Mouse (Mus musculus): ENCODE data around the gene St8sia1. TPM values are rescaled to one million over a fixed set of nuclear protein-coding genes. Genes with fewer than 3 reads are reported as not detected.

The St8sia1 gene
- polyA plus RNA-seq, 1 experiment from 2014 or later: 1.6 TPM

DNA sequence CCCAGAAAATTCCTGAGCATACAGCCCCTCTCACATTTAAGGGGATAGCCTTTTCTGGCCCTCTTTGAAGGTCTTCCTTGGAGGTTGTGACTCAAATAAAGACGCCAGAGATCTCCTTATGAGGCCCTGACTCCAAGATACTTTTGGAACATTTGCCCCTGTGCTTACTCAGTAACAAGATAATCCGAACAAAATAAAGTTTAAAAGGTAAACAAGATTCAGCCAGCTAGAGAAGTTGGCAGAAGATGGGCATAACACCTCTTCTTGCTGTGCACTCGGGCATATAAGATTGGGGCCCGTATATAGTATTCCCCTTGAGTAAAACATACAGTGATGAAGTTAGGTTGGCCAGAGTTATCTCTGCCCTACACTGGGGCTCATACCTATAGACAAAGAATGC lies 104.3 kb downstream of the St8sia1 start:
- 93% methylated on average over 4 of the region's 4 CpGs for WGBS
- no peak overlapping the region for H3K4me3 ChIP-seq
- no peak overlapping the region for H3K27ac ChIP-seq (replicated peaks)
- peaks cover 20% of the 10 kb centered on the region for H3K4me1 ChIP-seq
- H3K36me3 ChIP-seq (replicated peaks): no peaks in the 10 kb centered on the region
- no peaks in the 10 kb centered on the region for H3K27me3 ChIP-seq (replicated peaks; ENCODE audit: low read depth, poor library complexity, severe bottlenecking)
- no peaks in the 10 kb centered on the region for H3K9me3 ChIP-seq
- DNase-seq (ENCODE audit: low spot score): no peak

DNA sequence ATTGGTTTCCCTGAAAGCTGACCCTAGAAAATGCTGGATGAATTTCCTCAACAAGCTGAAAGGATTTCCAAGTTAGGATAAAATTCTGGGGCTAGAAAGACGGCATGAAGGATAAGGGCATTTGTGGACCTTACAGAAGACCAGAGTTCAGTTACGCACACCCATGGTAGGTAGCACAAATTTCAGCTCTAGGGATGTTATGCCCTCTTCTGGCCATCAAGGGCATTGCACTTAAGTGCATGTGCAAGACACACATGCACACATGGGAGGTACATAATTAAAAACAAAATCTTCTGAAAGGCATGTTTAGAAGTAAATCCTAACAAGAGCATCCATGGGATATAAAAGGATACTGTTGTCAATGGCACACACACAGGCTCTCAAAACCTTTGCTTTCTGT lies 105.3 kb downstream of the St8sia1 start:
- Histone ChIP-seq H3K9me3 (no peaks in the 10 kb centered on the region), H3K4me3 (no peak overlapping the region), H3K27me3 (replicated peaks; ENCODE audit: low read depth, poor library complexity, severe bottlenecking) (no peaks in the 10 kb centered on the region), H3K36me3 (replicated peaks) (no peaks in the 10 kb centered on the region), H3K4me1 (peaks cover 20% of the 10 kb centered on the region), H3K27ac (replicated peaks) (no peak overlapping the region)
- WGBS: 88% methylated on average over 2 of the region's 2 CpGs
- no peak for DNase-seq (ENCODE audit: low spot score)

DNA sequence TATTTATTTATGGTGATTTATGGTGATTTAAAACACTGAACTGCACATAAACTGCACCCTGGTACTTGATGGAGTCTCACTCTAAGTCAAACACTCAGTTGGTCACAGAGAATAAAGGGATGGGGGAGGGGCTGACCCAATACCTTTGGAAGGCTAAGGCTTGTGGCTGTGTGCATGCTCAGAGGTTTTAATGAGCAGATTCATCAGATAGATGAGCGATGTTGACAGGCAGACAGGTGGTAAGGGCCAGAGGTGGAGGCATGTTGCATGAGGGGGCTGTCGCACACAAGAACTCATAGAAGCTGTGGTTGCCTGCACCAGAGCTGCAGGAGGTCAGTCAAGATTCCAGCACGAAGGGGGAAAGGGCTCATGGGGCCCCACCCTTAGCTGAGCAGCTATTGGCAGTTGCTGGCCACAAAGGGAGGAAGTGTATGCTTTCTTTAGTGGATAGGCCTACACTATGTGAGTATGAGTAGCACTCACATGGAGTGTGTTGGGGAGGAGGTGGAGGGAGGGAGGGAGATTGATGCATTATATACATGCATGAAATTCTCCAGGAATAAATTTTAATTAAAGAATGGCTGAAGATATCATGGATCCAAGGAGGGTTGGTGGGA lies 107.9 kb downstream of the St8sia1 start:
- no peaks in the 10 kb centered on the region for H3K27me3 ChIP-seq (replicated peaks; ENCODE audit: low read depth, poor library complexity, severe bottlenecking)
- no peaks in the 10 kb centered on the region for H3K9me3 ChIP-seq
- no peak overlapping the region for H3K4me3 ChIP-seq
- peaks cover 20% of the 10 kb centered on the region for H3K4me1 ChIP-seq
- no peak overlapping the region for H3K27ac ChIP-seq (replicated peaks)
- 74% methylated on average over 3 of the region's 3 CpGs for WGBS
- no peak for DNase-seq (ENCODE audit: low spot score)
- no peaks in the 10 kb centered on the region for H3K36me3 ChIP-seq (replicated peaks)

DNA sequence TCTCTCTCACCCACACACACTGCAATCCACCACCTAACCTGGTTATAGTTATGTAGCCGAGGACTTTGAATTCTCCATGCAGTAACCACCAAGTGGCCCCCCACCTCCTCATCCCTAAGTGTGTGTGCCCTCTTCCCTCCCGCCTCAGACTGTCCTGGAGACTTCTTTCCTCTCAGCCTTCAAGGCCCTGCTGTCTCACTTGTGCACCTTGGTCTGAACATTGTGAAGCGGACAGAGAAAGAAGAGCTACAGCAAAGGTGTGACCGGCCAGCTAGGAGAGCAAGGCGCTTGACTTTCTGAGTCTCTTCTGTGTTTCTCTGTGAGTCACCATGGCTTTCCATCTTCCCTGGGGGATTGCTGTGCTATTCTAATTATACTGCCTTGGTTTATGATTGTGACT lies 108.5 kb downstream of the St8sia1 start:
- Histone ChIP-seq H3K4me3 (no peak overlapping the region), H3K36me3 (replicated peaks) (no peaks in the 10 kb centered on the region), H3K27ac (replicated peaks) (no peak overlapping the region), H3K9me3 (no peaks in the 10 kb centered on the region), H3K4me1 (peaks cover 20% of the 10 kb centered on the region), H3K27me3 (replicated peaks; ENCODE audit: low read depth, poor library complexity, severe bottlenecking) (no peaks in the 10 kb centered on the region)
- 88% methylated on average over 5 of the region's 5 CpGs for WGBS
- DNase-seq (ENCODE audit: low spot score): no peak

DNA sequence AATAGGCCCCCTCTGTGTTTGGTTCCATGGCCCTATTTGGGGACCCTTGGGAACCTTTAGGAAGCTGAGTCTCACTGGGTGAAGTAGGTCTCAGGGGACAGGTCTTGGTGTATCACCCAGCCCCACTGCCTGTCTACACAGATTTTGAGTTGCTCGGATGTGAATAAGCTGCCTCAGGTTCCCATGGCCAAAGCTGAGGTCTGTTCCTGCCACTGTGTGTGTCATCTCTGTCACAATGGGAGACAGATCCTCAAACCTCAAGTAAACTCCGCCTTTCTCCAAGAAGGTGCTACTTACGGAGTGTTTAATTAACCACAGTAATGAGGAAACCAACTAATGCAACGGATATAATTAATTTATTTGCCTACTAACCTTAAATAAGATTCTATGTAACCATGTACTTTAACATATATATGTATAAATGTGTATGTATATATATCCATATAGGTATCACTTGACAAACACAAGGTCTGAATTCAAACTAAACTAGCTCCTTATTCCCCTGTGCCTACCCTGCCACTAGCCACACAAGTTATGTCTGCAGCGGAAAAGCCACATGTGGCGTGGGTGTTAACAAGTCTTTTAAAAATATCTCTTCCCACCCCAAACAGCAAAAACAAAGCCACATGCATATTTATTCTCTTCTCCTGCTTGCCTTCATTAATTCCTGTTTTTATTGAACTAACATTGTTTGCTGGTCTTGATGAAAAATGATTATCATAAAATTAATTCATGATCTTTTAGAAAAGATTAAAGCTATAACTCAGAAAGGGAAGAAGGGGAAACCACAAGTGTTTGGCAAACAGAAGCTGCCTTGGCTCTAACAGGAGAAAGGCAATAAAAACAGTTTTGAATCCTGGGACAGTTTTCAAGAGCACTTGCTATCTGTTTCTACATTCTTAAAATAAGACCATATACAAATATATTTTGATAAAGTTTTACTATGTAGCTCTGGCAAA lies 111.6 kb downstream of the St8sia1 start:
- Histone ChIP-seq H3K36me3 (replicated peaks) (no peaks in the 10 kb centered on the region), H3K9me3 (no peaks in the 10 kb centered on the region), H3K4me3 (no peak overlapping the region), H3K27me3 (replicated peaks; ENCODE audit: low read depth, poor library complexity, severe bottlenecking) (no peaks in the 10 kb centered on the region), H3K4me1 (peaks cover 14% of the 10 kb centered on the region), H3K27ac (replicated peaks) (no peak overlapping the region)
- no peak for DNase-seq (ENCODE audit: low spot score)
- 87% methylated on average over 6 of the region's 6 CpGs for WGBS

DNA sequence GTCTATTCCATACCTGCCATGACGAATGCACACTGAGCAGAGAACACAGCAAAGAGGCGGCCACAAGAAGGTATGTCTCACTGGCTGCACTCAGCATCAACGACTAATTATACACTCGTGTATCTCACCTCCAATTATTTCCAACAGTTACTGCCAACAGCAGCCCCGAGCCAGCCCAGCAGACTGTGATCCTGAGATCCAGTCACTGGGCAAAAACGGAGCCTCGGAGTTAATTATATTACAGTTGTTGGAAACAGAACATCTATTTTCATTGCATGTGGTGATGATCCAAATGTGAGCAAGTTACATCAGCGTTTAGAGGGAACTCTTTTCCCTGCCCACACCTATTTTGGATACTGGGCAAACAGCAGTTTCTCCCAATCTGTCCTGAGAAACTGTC lies 113.8 kb downstream of the St8sia1 start:
- no peak overlapping the region for H3K27ac ChIP-seq (replicated peaks)
- no peak for DNase-seq (ENCODE audit: low spot score)
- H3K4me1 ChIP-seq: no peaks in the 10 kb centered on the region
- H3K36me3 ChIP-seq (replicated peaks): no peaks in the 10 kb centered on the region
- H3K9me3 ChIP-seq: no peaks in the 10 kb centered on the region
- H3K4me3 ChIP-seq: no peak overlapping the region
- no peaks in the 10 kb centered on the region for H3K27me3 ChIP-seq (replicated peaks; ENCODE audit: low read depth, poor library complexity, severe bottlenecking)
- WGBS: 88% methylated on average over 8 of the region's 8 CpGs

DNA sequence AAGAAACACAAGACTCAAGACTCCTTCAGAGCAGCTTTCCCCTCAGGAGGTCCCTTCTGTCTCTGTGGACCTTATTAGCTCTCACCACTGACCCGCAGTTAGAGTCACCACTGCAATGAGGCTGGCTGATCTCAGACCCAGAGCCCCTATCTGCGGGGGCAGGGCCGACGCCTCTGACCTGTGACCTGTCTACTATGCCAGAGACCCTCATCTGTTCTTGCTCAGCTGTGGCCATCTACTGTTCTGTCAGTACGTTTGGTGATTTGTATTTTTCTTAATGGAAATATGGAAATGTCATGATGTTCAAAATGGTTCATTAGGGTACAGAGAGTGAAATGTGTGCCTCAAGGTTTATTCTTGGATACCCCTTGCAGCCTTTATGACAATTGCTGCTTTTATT lies 114.9 kb downstream of the St8sia1 start:
- Histone ChIP-seq H3K36me3 (replicated peaks) (no peaks in the 10 kb centered on the region), H3K9me3 (no peaks in the 10 kb centered on the region), H3K27me3 (replicated peaks; ENCODE audit: low read depth, poor library complexity, severe bottlenecking) (no peaks in the 10 kb centered on the region), H3K4me3 (no peak overlapping the region), H3K4me1 (no peaks in the 10 kb centered on the region), H3K27ac (replicated peaks) (no peak overlapping the region)
- 51% methylated on average over 5 of the region's 5 CpGs for WGBS
- DNase-seq (ENCODE audit: low spot score): no peak

DNA sequence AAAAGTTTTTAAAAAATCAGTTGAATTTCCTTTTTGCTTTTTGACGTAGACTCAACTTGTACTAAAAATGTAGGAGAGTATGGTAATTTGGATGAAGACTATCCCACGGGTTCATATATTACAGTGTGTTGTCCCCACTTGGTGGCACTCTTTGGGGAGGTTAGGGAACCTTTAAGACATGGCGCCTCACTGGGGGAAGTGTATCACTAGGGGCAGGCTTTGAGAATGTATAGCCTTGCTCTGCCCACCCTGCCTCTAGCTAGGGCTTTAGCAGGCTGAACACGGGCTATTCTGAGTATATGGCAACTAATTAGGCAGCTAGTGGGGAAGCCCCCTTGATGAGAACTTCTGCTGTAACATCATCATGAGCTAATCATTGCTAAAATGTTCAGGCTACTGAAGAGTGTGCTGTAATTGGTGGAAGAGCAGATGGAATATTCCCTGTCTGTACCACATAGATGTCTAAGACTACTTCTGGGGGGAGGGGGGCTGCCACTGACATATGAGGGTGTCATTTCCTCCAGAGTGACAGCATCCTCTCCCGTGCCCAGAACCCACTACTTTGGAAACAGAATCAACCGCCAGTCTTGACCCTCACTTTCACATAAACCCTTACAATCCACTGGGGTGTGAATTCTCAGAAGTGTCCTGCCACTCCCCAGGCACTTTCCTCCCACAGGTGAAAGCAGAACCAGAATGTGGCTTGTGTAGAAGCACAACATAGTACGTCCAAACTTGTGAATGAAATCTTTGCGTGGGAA lies 116.2 kb downstream of the St8sia1 start:
- H3K27me3 ChIP-seq (replicated peaks; ENCODE audit: low read depth, poor library complexity, severe bottlenecking): no peaks in the 10 kb centered on the region
- no peaks in the 10 kb centered on the region for H3K9me3 ChIP-seq
- no peaks in the 10 kb centered on the region for H3K4me1 ChIP-seq
- no peak for DNase-seq (ENCODE audit: low spot score)
- no peak overlapping the region for H3K27ac ChIP-seq (replicated peaks)
- H3K4me3 ChIP-seq: no peak overlapping the region
- WGBS: 83% methylated on average over 8 of the region's 8 CpGs
- no peaks in the 10 kb centered on the region for H3K36me3 ChIP-seq (replicated peaks)

DNA sequence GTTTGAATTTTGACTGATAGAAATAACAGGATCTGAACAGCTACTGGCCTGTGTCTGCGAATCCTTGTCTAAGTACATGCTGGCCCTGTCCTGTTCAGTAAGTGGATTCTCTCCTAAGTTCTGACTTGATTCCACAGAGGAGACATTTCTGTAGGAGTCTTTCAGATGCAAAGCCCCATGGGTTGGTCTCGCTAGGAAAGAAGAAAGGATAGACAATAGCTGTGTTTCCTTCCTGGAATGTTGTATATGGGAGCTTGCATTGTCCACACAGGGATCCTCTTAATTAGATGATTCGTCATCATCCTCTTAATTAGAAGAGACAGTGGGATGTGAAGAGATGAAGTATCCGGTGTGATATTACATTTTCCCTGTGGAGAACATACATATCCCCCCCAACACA lies 117.4 kb downstream of the St8sia1 start:
- Histone ChIP-seq H3K36me3 (replicated peaks) (no peaks in the 10 kb centered on the region), H3K9me3 (no peaks in the 10 kb centered on the region), H3K27me3 (replicated peaks; ENCODE audit: low read depth, poor library complexity, severe bottlenecking) (no peaks in the 10 kb centered on the region), H3K4me3 (no peak overlapping the region), H3K4me1 (no peaks in the 10 kb centered on the region), H3K27ac (replicated peaks) (no peak overlapping the region)
- 85% methylated on average over 4 of the region's 4 CpGs for WGBS
- DNase-seq (ENCODE audit: low spot score): no peak

DNA sequence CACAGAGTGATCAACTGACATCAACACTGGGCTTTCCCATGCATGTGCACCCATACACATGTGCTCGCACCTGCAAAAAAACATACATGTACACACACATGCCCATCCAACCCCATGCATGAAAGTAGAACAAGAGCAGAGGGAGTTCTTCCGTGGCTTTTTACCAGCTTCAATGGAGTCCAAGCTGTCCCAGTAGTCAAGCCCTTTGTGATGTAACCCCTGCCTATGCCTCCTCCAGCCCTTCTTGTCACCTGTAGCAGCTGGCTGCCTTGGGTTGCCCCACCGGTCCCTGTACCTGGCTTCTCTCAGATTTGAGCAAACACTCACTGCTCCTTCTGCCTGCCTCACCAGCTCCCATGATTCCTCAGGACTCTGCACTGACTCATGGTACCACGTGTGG lies 119.2 kb downstream of the St8sia1 start:
- WGBS: 85% methylated on average over 4 of the region's 4 CpGs
- DNase-seq (ENCODE audit: low spot score): no peak

DNA sequence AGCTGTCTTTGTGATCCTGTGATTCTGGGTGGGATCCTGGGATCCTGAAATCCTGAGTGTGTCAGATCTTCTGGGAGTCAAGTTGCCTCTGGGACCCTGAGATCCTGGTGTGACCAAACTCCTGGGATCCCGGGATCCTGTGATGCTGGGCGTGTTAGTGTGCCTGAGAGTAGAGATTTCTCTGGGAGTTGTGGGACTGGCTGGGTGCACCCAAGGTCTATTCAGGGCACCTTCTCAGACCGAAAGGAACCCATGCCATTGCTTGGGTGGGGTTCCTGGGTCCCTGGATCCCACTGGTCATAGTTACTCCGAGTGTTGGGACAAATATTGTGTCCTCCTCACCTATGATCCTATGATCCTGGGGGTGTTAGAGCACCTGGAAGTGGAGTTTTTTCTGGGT lies 120.2 kb downstream of the St8sia1 start:
- no peaks in the 10 kb centered on the region for H3K27me3 ChIP-seq (replicated peaks; ENCODE audit: low read depth, poor library complexity, severe bottlenecking)
- no peak for DNase-seq (ENCODE audit: low spot score)
- H3K27ac ChIP-seq (replicated peaks): no peak overlapping the region
- 87% methylated on average over 4 of the region's 4 CpGs for WGBS
- no peaks in the 10 kb centered on the region for H3K9me3 ChIP-seq
- H3K36me3 ChIP-seq (replicated peaks): no peaks in the 10 kb centered on the region
- H3K4me1 ChIP-seq: no peaks in the 10 kb centered on the region
- no peak overlapping the region for H3K4me3 ChIP-seq

More for the DNA sequence above, 119.2 kb downstream of the St8sia1 start:
- no peaks in the 10 kb centered on the region for H3K36me3 ChIP-seq (replicated peaks)
- no peak overlapping the region for H3K4me3 ChIP-seq
- no peaks in the 10 kb centered on the region for H3K27me3 ChIP-seq (replicated peaks; ENCODE audit: low read depth, poor library complexity, severe bottlenecking)
- no peaks in the 10 kb centered on the region for H3K9me3 ChIP-seq
- no peaks in the 10 kb centered on the region for H3K4me1 ChIP-seq
- H3K27ac ChIP-seq (replicated peaks): no peak overlapping the region

DNA sequence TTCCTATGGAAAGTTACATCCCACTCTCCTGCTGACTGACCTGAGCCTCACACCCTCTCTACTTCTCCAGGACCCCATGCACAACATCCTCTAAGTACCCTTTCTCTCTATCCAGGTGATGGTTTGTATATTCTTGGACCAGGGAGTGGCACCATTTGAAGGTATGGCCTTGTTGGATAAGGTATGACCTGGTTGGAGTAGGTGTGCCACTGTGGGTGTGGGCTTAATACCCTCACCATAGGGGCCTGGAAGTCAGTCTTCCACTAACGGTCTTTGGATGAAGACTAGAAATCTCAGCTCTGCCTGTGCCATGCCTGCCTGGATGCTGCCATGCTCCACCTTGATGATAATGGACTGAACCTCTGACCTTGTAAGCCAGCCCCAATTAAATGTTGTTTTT lies 125.8 kb downstream of the St8sia1 start:
- no peaks in the 10 kb centered on the region for H3K36me3 ChIP-seq (replicated peaks)
- no peak overlapping the region for H3K27ac ChIP-seq (replicated peaks)
- H3K9me3 ChIP-seq: no peaks in the 10 kb centered on the region
- H3K4me3 ChIP-seq: no peak overlapping the region
- WGBS: 93% methylated on average over 1 of the region's 1 CpGs
- no peak for DNase-seq (ENCODE audit: low spot score)
- H3K27me3 ChIP-seq (replicated peaks; ENCODE audit: low read depth, poor library complexity, severe bottlenecking): no peaks in the 10 kb centered on the region
- H3K4me1 ChIP-seq: peaks cover 5% of the 10 kb centered on the region

Measured in embryonic facial prominence, embryonic 10.5 days (tissue).